In genomic region chr13:21407341-21407740, GRCm38 (mm10) we compare ENCODE assay signal across 9 mouse cellular contexts. TPM values are rescaled to one million over a fixed set of nuclear protein-coding genes. Genes with fewer than 3 reads are reported as not detected.
A peak's percentile ranks its signal among the peaks of the same experiment; 100 is the strongest.
DNase-seq lines count a peak whose midpoint lies in the region; ATAC-seq and TF ChIP-seq lines count a peak whose summit lies in the region.
"Had no signal": no experiment of that assay in that cellular context is flagged by ENCODE, and none has a peak within 500 bp of the region (broad histone marks: within the 10 kb centered on the region; RNA-seq: fewer than 3 reads in every experiment).

No protein-coding gene starts in this region.

- H3K9ac ChIP-seq in hindbrain, embryonic 15.5 days = no peak overlapping the region
- H3K9ac ChIP-seq in hindbrain, embryonic 12.5 days = no peak overlapping the region
- peak overlapping the region; percentile 30; the same call in 1 of the 2 replicates for H3K9ac ChIP-seq in MEL (ENCODE audit: control insufficient read depth, low read depth, low read length, poor library complexity, severe bottlenecking)
- no peak overlapping the region for H3K9ac ChIP-seq in embryonic facial prominence, embryonic 15.5 days
- 0 out of 2 replicates have a peak overlapping the region, but pooled peaks have one; percentile 65 for H3K9ac ChIP-seq in limb, embryonic 14.5 days (ENCODE audit: low read depth, low read length, severe bottlenecking)

- H3K27me3 ChIP-seq in hindbrain, embryonic 15.5 days = no peaks in the 10 kb centered on the region
- 0 out of 2 replicates have a peak, but pooled peaks cover 3% of the 10 kb centered on the region for H3K27me3 ChIP-seq in hindbrain, embryonic 12.5 days
- peaks cover 0 to 3% of the 10 kb centered on the region in 2 experiments; a peak in 3 of 4 replicates for H3K27me3 ChIP-seq in MEL (ENCODE audit: control insufficient read depth in 1 of 2, insufficient read depth in 2 of 2, low read length in 2 of 2)
- no peaks in the 10 kb centered on the region for H3K27me3 ChIP-seq in embryonic facial prominence, embryonic 15.5 days
- H3K27me3 ChIP-seq in limb, embryonic 14.5 days (ENCODE audit: control insufficient read depth, insufficient read depth, low read length) = no peaks in the 10 kb centered on the region

- H3K4me3 ChIP-seq in hindbrain, embryonic 15.5 days = no peak overlapping the region
- no peak overlapping the region for H3K4me3 ChIP-seq in hindbrain, embryonic 12.5 days
- H3K4me3 ChIP-seq in MEL (ENCODE audit: control insufficient read depth in 1 of 2, insufficient read depth in 1 of 2, low read depth in 2 of 2, low read length in 2 of 2) = no peak overlapping the region; a peak in 1 of 4 replicates
- no peak overlapping the region; the same call in 1 of the 2 replicates for H3K4me3 ChIP-seq in embryonic facial prominence, embryonic 15.5 days (replicated peaks)
- 0 out of 2 replicates have a peak overlapping the region, but pooled peaks have one; percentile 47 for H3K4me3 ChIP-seq in limb, embryonic 14.5 days (replicated peaks; ENCODE audit: low read length)

- no peak for TF ChIP-seq POLR2A in MEL (IDR thresholded peaks at IDR 0.05; ENCODE audit: control insufficient read depth in 1 of 2, insufficient read depth in 1 of 2, low read depth in 1 of 2, low read length in 2 of 2, poor library complexity in 1 of 2)
- no peak for TF ChIP-seq POLR2A in limb, embryonic 14.5 days (IDR thresholded peaks at IDR 0.05; ENCODE audit: borderline replicate concordance, extremely low read depth, insufficient read depth, insufficient read length)

- WGBS in hindbrain, embryonic 15.5 days = 80% methylated on average over 11 of the region's 11 CpGs
- WGBS in hindbrain, embryonic 12.5 days = 81% methylated on average over 11 of the region's 11 CpGs
- WGBS in embryonic facial prominence, embryonic 15.5 days = 73% methylated on average over 11 of the region's 11 CpGs
- whole genome bisulfite sequencing in limb, embryonic 14.5 days = 83% methylated on average over 11 of the region's 11 CpGs

- no peak for TF ChIP-seq EP300 in MEL (IDR thresholded peaks at IDR 0.05; ENCODE audit: low read depth in 1 of 2, low read length in 2 of 2)

- H3K79me2 ChIP-seq in MEL (ENCODE audit: control insufficient read depth, insufficient read depth, low read length, poor library complexity) = peaks cover 2% of the 10 kb centered on the region

- H3K27ac ChIP-seq in hindbrain, embryonic 15.5 days (replicated peaks) = no peak overlapping the region
- H3K27ac ChIP-seq in hindbrain, embryonic 12.5 days = no peak overlapping the region
- no peak overlapping the region for H3K27ac ChIP-seq in MEL (ENCODE audit: control insufficient read depth, low read depth, low read length)
- no peak overlapping the region for H3K27ac ChIP-seq in embryonic facial prominence, embryonic 15.5 days (replicated peaks)
- no peak overlapping the region for H3K27ac ChIP-seq in limb, embryonic 14.5 days (replicated peaks; ENCODE audit: low read depth, low read length)

- no peak for ATAC-seq in hindbrain, embryonic 15.5 days (ENCODE audit: low FRiP score, low read depth)
- ATAC-seq in hindbrain, embryonic 12.5 days (ENCODE audit: low FRiP score) = no peak
- no peak for ATAC-seq in embryonic facial prominence, embryonic 15.5 days (ENCODE audit: insufficient number of reproducible peaks, low FRiP score, low TSS enrichment, low read depth)
- ATAC-seq in limb, embryonic 14.5 days (ENCODE audit: low FRiP score, low read depth) = no peak
- ATAC-seq in granulocyte monocyte progenitor cell, adult 5-6 weeks (replicated peaks; ENCODE audit: poor library complexity, severe bottlenecking) = no peak
- no peak for ATAC-seq in monocyte, adult 5-6 weeks (replicated peaks; ENCODE audit: insufficient number of reproducible peaks, low FRiP score, low TSS enrichment, poor library complexity, severe bottlenecking)

- H3K9me3 ChIP-seq in hindbrain, embryonic 15.5 days = no peaks in the 10 kb centered on the region
- no peaks in the 10 kb centered on the region for H3K9me3 ChIP-seq in hindbrain, embryonic 12.5 days (replicated peaks)
- H3K9me3 ChIP-seq in MEL (replicated peaks; ENCODE audit: insufficient read depth, low read length) = no peaks in the 10 kb centered on the region
- no peaks in the 10 kb centered on the region for H3K9me3 ChIP-seq in embryonic facial prominence, embryonic 15.5 days (replicated peaks)
- no peaks in the 10 kb centered on the region for H3K9me3 ChIP-seq in limb, embryonic 14.5 days (ENCODE audit: control insufficient read depth, low read length)

- TF ChIP-seq RAD21 in MEL (IDR thresholded peaks at IDR 0.05; ENCODE audit: low read depth, low read length) = no peak

- peaks cover 12% of the 10 kb centered on the region for H3K4me1 ChIP-seq in hindbrain, embryonic 15.5 days (replicated peaks)
- H3K4me1 ChIP-seq in hindbrain, embryonic 12.5 days = peaks cover 3% of the 10 kb centered on the region
- H3K4me1 ChIP-seq in MEL (ENCODE audit: control insufficient read depth in 1 of 2, insufficient read depth in 2 of 2, low read length in 2 of 2) = peaks cover 0 to 7% of the 10 kb centered on the region in 2 experiments; a peak in 1 of 4 replicates
- H3K4me1 ChIP-seq in embryonic facial prominence, embryonic 15.5 days = peaks cover 8% of the 10 kb centered on the region; the same call in 1 of the 2 replicates
- H3K4me1 ChIP-seq in limb, embryonic 14.5 days (ENCODE audit: control insufficient read depth, insufficient read depth, low read length) = no peaks in the 10 kb centered on the region

- H3K36me3 ChIP-seq in hindbrain, embryonic 15.5 days = no peaks in the 10 kb centered on the region
- no peaks in the 10 kb centered on the region for H3K36me3 ChIP-seq in hindbrain, embryonic 12.5 days
- peaks cover 0 to 4% of the 10 kb centered on the region in 2 experiments; a peak in 2 of 4 replicates for H3K36me3 ChIP-seq in MEL (ENCODE audit: control insufficient read depth in 1 of 2, insufficient read depth in 2 of 2, low read length in 2 of 2)
- H3K36me3 ChIP-seq in embryonic facial prominence, embryonic 15.5 days = no peaks in the 10 kb centered on the region
- H3K36me3 ChIP-seq in limb, embryonic 14.5 days (ENCODE audit: control insufficient read depth, insufficient read depth, low read length) = no peaks in the 10 kb centered on the region

- H3K4me2 ChIP-seq in hindbrain, embryonic 15.5 days = peak overlapping the region; percentile 72
- no peak overlapping the region for H3K4me2 ChIP-seq in hindbrain, embryonic 12.5 days (replicated peaks)
- peak overlapping the region; percentile 75 for H3K4me2 ChIP-seq in embryonic facial prominence, embryonic 15.5 days (replicated peaks)
- no peak overlapping the region for H3K4me2 ChIP-seq in limb, embryonic 14.5 days (replicated peaks; ENCODE audit: low read depth, low read length, severe bottlenecking)

- TF ChIP-seq CTCF in MEL (IDR thresholded peaks at IDR 0.05 in 2 of 3, conservative IDR thresholded peaks at IDR 0.05 in 1 of 3; ENCODE audit: control insufficient read depth in 1 of 3, insufficient read depth in 1 of 3, low read depth in 2 of 3, low read length in 3 of 3, poor library complexity in 1 of 3, severe bottlenecking in 1 of 3) = no peak

- no peak for DNase-seq in MEL (ENCODE audit: low read depth, low spot score)
- no peak for DNase-seq in limb, embryonic 14.5 days (ENCODE audit: low spot score)
- no peak for DNase-seq in layer of hippocampus, postnatal 14 days (ENCODE audit: low spot score in 2 of 2)
- DNase-seq: gastrocnemius, postnatal 14 days had no signal

RNA-seq across cellular contexts. Expression of gene Zkscan3, which starts 4.8 kb away (rescaled TPM):
- 65.8 and 71.1 TPM in 2 replicates for polyA plus RNA-seq in hindbrain, embryonic 15.5 days (2015; fragmentation: Nextera tagmentation; extraction: Ambion mirVana)
- 91.0 and 96.2 TPM in 2 replicates for polyA plus RNA-seq in hindbrain, embryonic 12.5 days (2016; fragmentation: Nextera tagmentation; extraction: Ambion mirVana)
- 16.9 and 17.8 TPM in 2 replicates for total RNA-seq in MEL (2012; rRNA removed)
- polyA plus RNA-seq in MEL (2012; ENCODE audit: insufficient read depth in 1 of 2, insufficient read length in 2 of 2, low read depth in 1 of 2, low replicate concordance in 2 of 2, missing spikeins in 1 of 2) = 10 to 100 TPM in 1 of 2 experiments, not detected in 1; 17.1 TPM
- 83.5 and 86.6 TPM in 2 replicates for polyA plus RNA-seq in embryonic facial prominence, embryonic 15.5 days (2015; fragmentation: Nextera tagmentation; extraction: Ambion mirVana)
- 71.0 and 81.2 TPM in 2 replicates for polyA plus RNA-seq in limb, embryonic 14.5 days (2012; rRNA removed)
- polyA plus RNA-seq in limb, embryonic 14.5 days (2014; fragmentation: Nextera tagmentation; extraction: Ambion mirVana) = 74.6 and 82.0 TPM in 2 replicates
- 41.4 and 46.5 TPM in 2 replicates for total RNA-seq in granulocyte monocyte progenitor cell, adult 5-6 weeks (2014; fragmentation: Nextera tagmentation)
- 29.1 and 33.0 TPM in 2 replicates for total RNA-seq in granulocyte monocyte progenitor cell, adult 5-6 weeks (2017)
- total RNA-seq in layer of hippocampus, postnatal 14 days (2021) = 10 to 100 TPM; 37.5 to 37.6 TPM
- 32.1 to 66.2 TPM (median 42.5 TPM) in 3 replicates for total RNA-seq in monocyte, adult 5-6 weeks (2017)

RNA-seq across cellular contexts. Expression of gene Pgbd1, which starts 33.5 kb away (rescaled TPM):
- polyA plus RNA-seq in hindbrain, embryonic 15.5 days (2015; fragmentation: Nextera tagmentation; extraction: Ambion mirVana) = 2.8 and 4.2 TPM in 2 replicates
- polyA plus RNA-seq in hindbrain, embryonic 12.5 days (2016; fragmentation: Nextera tagmentation; extraction: Ambion mirVana) = 4.2 and 4.9 TPM in 2 replicates
- total RNA-seq in MEL (2012; rRNA removed) = 0.26 and 0.35 TPM in 2 replicates
- polyA plus RNA-seq in MEL (2012; ENCODE audit: insufficient read depth in 1 of 2, insufficient read length in 2 of 2, low read depth in 1 of 2, low replicate concordance in 2 of 2, missing spikeins in 1 of 2) = under 1 TPM in 1 of 2 experiments, not detected in 1; 0.25 TPM
- polyA plus RNA-seq in embryonic facial prominence, embryonic 15.5 days (2015; fragmentation: Nextera tagmentation; extraction: Ambion mirVana) = 3.0 and 3.4 TPM in 2 replicates
- 2.1 and 3.1 TPM in 2 replicates for polyA plus RNA-seq in limb, embryonic 14.5 days (2012; rRNA removed)
- polyA plus RNA-seq in limb, embryonic 14.5 days (2014; fragmentation: Nextera tagmentation; extraction: Ambion mirVana) = 2.4 and 3.1 TPM in 2 replicates
- total RNA-seq in granulocyte monocyte progenitor cell, adult 5-6 weeks (2014; fragmentation: Nextera tagmentation) = 0.71 and 3.2 TPM in 2 replicates
- total RNA-seq in granulocyte monocyte progenitor cell, adult 5-6 weeks (2017) = 0.93 and 2.0 TPM in 2 replicates
- 1 to 10 TPM; 1.3 TPM for total RNA-seq in layer of hippocampus, postnatal 14 days (2021)
- total RNA-seq in monocyte, adult 5-6 weeks (2017) = 1.1 TPM in 1 of 3 replicates, not detected in the others

RNA-seq across cellular contexts. Expression of gene Zscan12, which starts 44.7 kb away (rescaled TPM):
- polyA plus RNA-seq in hindbrain, embryonic 15.5 days (2015; fragmentation: Nextera tagmentation; extraction: Ambion mirVana) = 11.0 and 12.7 TPM in 2 replicates
- polyA plus RNA-seq in hindbrain, embryonic 12.5 days (2016; fragmentation: Nextera tagmentation; extraction: Ambion mirVana) = 16.6 and 17.0 TPM in 2 replicates
- 9.7 and 11.1 TPM in 2 replicates for total RNA-seq in MEL (2012; rRNA removed)
- 1 to 10 TPM in 1 of 2 experiments, not detected in 1; 6.8 TPM for polyA plus RNA-seq in MEL (2012; ENCODE audit: insufficient read depth in 1 of 2, insufficient read length in 2 of 2, low read depth in 1 of 2, low replicate concordance in 2 of 2, missing spikeins in 1 of 2)
- polyA plus RNA-seq in embryonic facial prominence, embryonic 15.5 days (2015; fragmentation: Nextera tagmentation; extraction: Ambion mirVana) = 10.9 and 11.3 TPM in 2 replicates
- polyA plus RNA-seq in limb, embryonic 14.5 days (2012; rRNA removed) = 7.0 and 9.7 TPM in 2 replicates
- polyA plus RNA-seq in limb, embryonic 14.5 days (2014; fragmentation: Nextera tagmentation; extraction: Ambion mirVana) = 11.2 and 11.4 TPM in 2 replicates
- 8.4 and 8.6 TPM in 2 replicates for total RNA-seq in granulocyte monocyte progenitor cell, adult 5-6 weeks (2014; fragmentation: Nextera tagmentation)
- 11.1 and 20.0 TPM in 2 replicates for total RNA-seq in granulocyte monocyte progenitor cell, adult 5-6 weeks (2017)
- 1 to 10 TPM; 8.3 to 9.0 TPM for total RNA-seq in layer of hippocampus, postnatal 14 days (2021)
- 4.3 to 8.4 TPM (median 7.9 TPM) in 3 replicates for total RNA-seq in monocyte, adult 5-6 weeks (2017)

RNA-seq across cellular contexts. Expression of gene Zscan26, which starts 46.2 kb away (rescaled TPM):
- 23.7 and 24.3 TPM in 2 replicates for polyA plus RNA-seq in hindbrain, embryonic 15.5 days (2015; fragmentation: Nextera tagmentation; extraction: Ambion mirVana)
- 23.4 and 26.2 TPM in 2 replicates for polyA plus RNA-seq in hindbrain, embryonic 12.5 days (2016; fragmentation: Nextera tagmentation; extraction: Ambion mirVana)
- total RNA-seq in MEL (2012; rRNA removed) = 7.4 and 7.7 TPM in 2 replicates
- polyA plus RNA-seq in MEL (2012; ENCODE audit: insufficient read depth in 1 of 2, insufficient read length in 2 of 2, low read depth in 1 of 2, low replicate concordance in 2 of 2, missing spikeins in 1 of 2) = 1 to 10 TPM in 1 of 2 experiments, not detected in 1; 8.0 TPM
- polyA plus RNA-seq in embryonic facial prominence, embryonic 15.5 days (2015; fragmentation: Nextera tagmentation; extraction: Ambion mirVana) = 27.5 and 33.6 TPM in 2 replicates
- 44.6 and 52.4 TPM in 2 replicates for polyA plus RNA-seq in limb, embryonic 14.5 days (2012; rRNA removed)
- 17.7 and 20.5 TPM in 2 replicates for polyA plus RNA-seq in limb, embryonic 14.5 days (2014; fragmentation: Nextera tagmentation; extraction: Ambion mirVana)
- total RNA-seq in granulocyte monocyte progenitor cell, adult 5-6 weeks (2014; fragmentation: Nextera tagmentation) = 19.5 and 21.5 TPM in 2 replicates
- total RNA-seq in granulocyte monocyte progenitor cell, adult 5-6 weeks (2017) = 18.7 and 22.5 TPM in 2 replicates
- total RNA-seq in layer of hippocampus, postnatal 14 days (2021) = 10 to 100 TPM; 33.9 to 35.6 TPM
- total RNA-seq in monocyte, adult 5-6 weeks (2017) = 33.0 to 51.1 TPM (median 36.4 TPM) in 3 replicates

Comparison
In these comparisons a context has a peak if more than half of its experiments do, and no peak if none do; other contexts are left out.
1. H3K4me2 ChIP-seq: peak in hindbrain, embryonic 15.5 days (single experiment) and embryonic facial prominence, embryonic 15.5 days (single experiment); none in hindbrain, embryonic 12.5 days (single experiment) and limb, embryonic 14.5 days (single experiment).
2. H3K9ac ChIP-seq: peak in MEL (single experiment) and limb, embryonic 14.5 days (single experiment); none in hindbrain, embryonic 15.5 days (single experiment), hindbrain, embryonic 12.5 days (single experiment) and embryonic facial prominence, embryonic 15.5 days (single experiment).